Mouse (Mus musculus): Measurements from ENCODE around the gene Tbc1d8b.

GRCm38 (mm10) chrX:139781563-139781962 lies 96.8 kb downstream of the Tbc1d8b start:
- no peak for TF ChIP-seq CTCF (IDR thresholded peaks at IDR 0.05; ENCODE audit: extremely low read depth, insufficient read depth, insufficient read length, insufficient replicate concordance)
- TF ChIP-seq POLR2A (IDR thresholded peaks at IDR 0.05; ENCODE audit: low read depth, low read length): no peak
